Mouse (Mus musculus) liver, postnatal 0 days (tissue): ENCODE measurements around the gene Epha4. TPM values are rescaled to one million over a fixed set of nuclear protein-coding genes. Genes with fewer than 3 reads are reported as not detected.

Experiments
- ATAC-seq: fragments of 200-750 bp; cut with Nextera tagmentation; 2 replicates; pipeline ENCODE4 v1.8.0; 2017; ENCODE audit warnings: mild to moderate bottlenecking, moderate library complexity
- DNase-seq: peaks from one replicate; pipeline ENCODE4 v3.0.0-alpha.2; 2016
- H3K27ac ChIP-seq: fragments of 300-500 bp; sonication (generic); 2 replicates; pipeline ENCODE4 v1.5.1; 2014; ENCODE audit warnings: antibody characterized with exemption, moderate library complexity, mild to moderate bottlenecking, low read depth
- H3K27me3 ChIP-seq: fragments of 300-500 bp; sonication (generic); 2 replicates; pipeline ENCODE4 v1.6.1; 2014; ENCODE audit warnings: low read length, control low read depth, mixed read lengths; ENCODE audit not compliant: insufficient read depth
- H3K36me3 ChIP-seq: fragments of 300-500 bp; sonication (generic); replicated peaks from 2 replicates; pipeline ENCODE4 v1.6.1; 2014; ENCODE audit warnings: mild to moderate bottlenecking, control low read depth, low read length, moderate library complexity, mixed read lengths; ENCODE audit not compliant: insufficient read depth
- H3K4me1 ChIP-seq: fragments of 300-500 bp; sonication (generic); 2 replicates; pipeline ENCODE4 v1.6.1; 2014; ENCODE audit warnings: antibody characterized with exemption, mild to moderate bottlenecking, control low read depth; ENCODE audit not compliant: insufficient read depth
- H3K4me2 ChIP-seq: fragments of 300-500 bp; sonication (generic); 2 replicates; pipeline ENCODE4 v1.6.1; 2014; ENCODE audit warnings: low read depth, mild to moderate bottlenecking, low read length, moderate library complexity, mixed read lengths
- H3K4me3 ChIP-seq: fragments of 300-500 bp; sonication (generic); 2 replicates; pipeline ENCODE4 v1.5.1; 2014; ENCODE audit warnings: low read depth, low read length
- H3K9ac ChIP-seq: fragments of 300-500 bp; sonication (generic); replicated peaks from 2 replicates; pipeline ENCODE4 v1.6.1; 2014; ENCODE audit warnings: mild to moderate bottlenecking, moderate library complexity
- H3K9me3 ChIP-seq: fragments of 300-500 bp; sonication (generic); 2 replicates; pipeline ENCODE4 v1.6.1; 2016; ENCODE audit warnings: mild to moderate bottlenecking, control low read depth, low read length, mixed read lengths
- CTCF ChIP-seq: sonication (generic); IDR thresholded peaks from 2 replicates; pipeline ENCODE4 v1.5.1; 2016; ENCODE audit warnings: antibody characterized with exemption, low read depth
- EP300 ChIP-seq: IDR thresholded peaks from 2 replicates; pipeline ENCODE4 v1.6.1; 2016; ENCODE audit warnings: antibody characterized with exemption, low read depth, mild to moderate bottlenecking
- WGBS: fragments of 180-500 bp; shearing (Covaris S2); extraction: QIAGEN DNeasy Blood & Tissue Kit; methylation state at CpG from one replicate; pipeline ENCODE4 v1.1.7; 2014; ENCODE audit not compliant: insufficient replicate concordance; 5-methylcytosine and 5-hydroxymethylcytosine counted together
- polyA plus RNA-seq: library from polyadenylated mRNA; unstranded; fragments of >200 nt; fragmentation: Nextera tagmentation; extraction: Ambion mirVana; gene quantifications from 2 replicates; pipeline ENCODE4 v1.2.1, GENCODE M21; 2015

Epha4 gene
- polyA plus RNA-seq, 1 experiment from 2014 or later = 0.51 TPM

DNA sequence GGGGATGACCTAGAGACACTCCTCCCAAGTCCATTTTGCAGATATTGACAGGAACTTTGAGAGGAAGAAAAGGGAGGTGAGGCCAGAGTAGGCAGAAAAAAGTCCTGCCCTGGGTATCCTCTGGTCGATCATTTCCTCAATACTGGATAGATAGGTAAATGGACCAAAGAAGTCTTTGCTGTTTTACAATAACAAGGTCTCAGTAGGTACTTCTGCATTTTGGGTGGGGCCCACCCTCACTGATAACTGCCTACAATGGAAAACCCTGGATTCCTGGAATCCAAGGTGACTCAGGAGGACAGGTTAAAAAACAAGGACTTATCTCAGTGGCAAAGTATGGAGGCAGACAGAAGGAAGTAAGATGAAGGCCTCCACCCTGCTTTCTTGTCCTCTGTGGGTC, 61.1 kb downstream of the Epha4 start:
- ATAC-seq (no peak), DNase-seq (no peak)
- Histone ChIP-seq H3K9me3 (no peaks in the 10 kb centered on the region), H3K4me3 (no peak overlapping the region), H3K4me1 (no peaks in the 10 kb centered on the region), H3K36me3 (no peaks in the 10 kb centered on the region), H3K4me2 (no peak overlapping the region), H3K9ac (no peak overlapping the region), H3K27me3 (no peaks in the 10 kb centered on the region), H3K27ac (no peak overlapping the region)
- TF ChIP-seq CTCF = no peak
- TF ChIP-seq EP300 = no peak
- WGBS = 70% methylated on average over 1 of the region's 1 CpGs

GRCm38 (mm10) chr1:77452721-77453120, 62.2 kb downstream of the Epha4 start:
- Histone ChIP-seq H3K4me1 (no peaks in the 10 kb centered on the region), H3K27me3 (no peaks in the 10 kb centered on the region), H3K4me2 (no peak overlapping the region), H3K36me3 (no peaks in the 10 kb centered on the region), H3K27ac (no peak overlapping the region), H3K9ac (no peak overlapping the region), H3K9me3 (no peaks in the 10 kb centered on the region), H3K4me3 (no peak overlapping the region)
- ATAC-seq (no peak), DNase-seq (no peak)
- 70% methylated on average over 3 of the region's 3 CpGs for WGBS
- TF ChIP-seq EP300 (no peak), CTCF (no peak)

DNA sequence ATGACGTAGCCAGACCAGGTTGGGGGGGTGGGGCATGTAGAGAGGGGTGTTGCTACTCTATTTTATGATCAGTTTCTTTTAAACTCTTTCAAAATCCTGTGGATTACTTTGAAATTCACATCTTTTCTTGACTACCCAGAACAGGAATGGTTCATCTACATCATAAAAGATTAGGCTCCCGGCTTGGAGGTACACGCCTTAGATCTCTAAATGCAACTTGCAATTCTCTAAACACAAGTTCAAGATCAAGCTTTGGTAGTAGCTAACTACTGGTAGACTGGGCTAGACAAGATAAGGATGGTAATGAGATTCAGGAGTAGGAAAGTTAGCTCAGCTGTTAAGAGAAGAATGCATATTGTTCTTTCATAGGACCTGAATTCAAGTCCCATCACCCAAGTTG, 63.3 kb downstream of the Epha4 start:
- Histone ChIP-seq H3K9ac (no peak overlapping the region), H3K27ac (no peak overlapping the region), H3K4me2 (no peak overlapping the region), H3K4me1 (no peaks in the 10 kb centered on the region), H3K4me3 (no peak overlapping the region), H3K9me3 (no peaks in the 10 kb centered on the region), H3K27me3 (no peaks in the 10 kb centered on the region), H3K36me3 (no peaks in the 10 kb centered on the region)
- WGBS = 78% methylated on average over 3 of the region's 3 CpGs
- ATAC-seq (no peak), DNase-seq (no peak)
- TF ChIP-seq CTCF = no peak
- no peak for TF ChIP-seq EP300

- TF ChIP-seq CTCF = no peak
- no peak for TF ChIP-seq EP300
- Histone ChIP-seq H3K27me3 (no peaks in the 10 kb centered on the region), H3K9me3 (no peaks in the 10 kb centered on the region), H3K4me1 (no peaks in the 10 kb centered on the region), H3K4me2 (no peak overlapping the region), H3K9ac (no peak overlapping the region), H3K36me3 (no peaks in the 10 kb centered on the region), H3K27ac (no peak overlapping the region), H3K4me3 (no peak overlapping the region)
- no peak for ATAC-seq
- DNase-seq = no peak
- 75% methylated on average over 3 of the region's 3 CpGs for WGBS
These were observed 64.7 kb downstream of the Epha4 start for GRCm38 (mm10) chr1:77450201-77450600.

DNA sequence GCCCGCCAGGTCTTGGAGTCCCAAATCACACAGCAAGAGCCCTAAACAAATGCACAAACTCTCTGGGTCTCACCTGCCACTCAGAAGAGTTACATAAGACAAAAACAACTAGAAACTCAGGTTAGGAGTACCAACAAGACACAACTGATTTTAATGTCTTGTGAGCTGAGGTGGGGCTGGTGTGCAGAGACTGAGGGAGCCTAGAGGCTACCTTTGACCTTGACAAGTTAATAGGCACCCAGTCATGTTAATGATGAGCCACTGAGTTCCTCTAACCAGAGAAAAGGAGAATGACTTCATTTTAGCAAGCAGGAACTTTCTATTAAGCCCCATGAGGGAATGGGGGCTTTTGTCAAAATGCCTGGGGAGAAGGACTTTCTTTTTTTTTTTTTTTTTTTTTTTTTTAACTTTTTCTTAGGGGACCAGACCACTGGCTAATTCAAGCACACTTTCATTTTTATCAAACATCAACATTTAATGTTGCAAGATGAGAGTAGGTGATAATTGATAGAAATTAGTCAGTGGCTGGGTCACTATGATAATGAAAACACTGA, 67.8 kb downstream of the Epha4 start:
- ATAC-seq = no peak

GRCm38 (mm10) chr1:77446438-77446837, 68.5 kb downstream of the Epha4 start:
- H3K9me3 ChIP-seq = no peaks in the 10 kb centered on the region
- DNase-seq (no peak), ATAC-seq (no peak)
- no peak overlapping the region for H3K4me2 ChIP-seq
- H3K27me3 ChIP-seq = no peaks in the 10 kb centered on the region
- no peaks in the 10 kb centered on the region for H3K4me1 ChIP-seq
- 75% methylated on average over 12 of the region's 12 CpGs for WGBS
- H3K9ac ChIP-seq = no peak overlapping the region
- H3K27ac ChIP-seq = no peak overlapping the region
- no peak for TF ChIP-seq EP300
- TF ChIP-seq CTCF = no peak
- no peaks in the 10 kb centered on the region for H3K36me3 ChIP-seq
- no peak overlapping the region for H3K4me3 ChIP-seq

More for the DNA sequence above, 67.8 kb downstream of the Epha4 start:
- Histone ChIP-seq H3K4me2 (no peak overlapping the region), H3K27ac (no peak overlapping the region), H3K4me3 (no peak overlapping the region), H3K27me3 (no peaks in the 10 kb centered on the region), H3K4me1 (no peaks in the 10 kb centered on the region), H3K9ac (no peak overlapping the region), H3K9me3 (no peaks in the 10 kb centered on the region), H3K36me3 (no peaks in the 10 kb centered on the region)
- WGBS = 85% methylated on average over 1 of the region's 1 CpGs
- no peak for DNase-seq
- TF ChIP-seq CTCF (no peak), EP300 (no peak)

- H3K9ac ChIP-seq = no peak overlapping the region
- no peak overlapping the region for H3K4me3 ChIP-seq
- ATAC-seq (no peak), DNase-seq (no peak)
- no peaks in the 10 kb centered on the region for H3K36me3 ChIP-seq
- no peaks in the 10 kb centered on the region for H3K27me3 ChIP-seq
- no peak overlapping the region for H3K27ac ChIP-seq
- H3K9me3 ChIP-seq = no peaks in the 10 kb centered on the region
- TF ChIP-seq EP300 (no peak), CTCF (no peak)
- no peaks in the 10 kb centered on the region for H3K4me1 ChIP-seq
- H3K4me2 ChIP-seq = no peak overlapping the region
- 79% methylated on average over 9 of the region's 9 CpGs for WGBS
These were observed 70.2 kb downstream of the Epha4 start for GRCm38 (mm10) chr1:77444648-77445047.
